Mouse (Mus musculus) CD4-positive, CD25-positive, alpha-beta regulatory T cell, adult 2 months (primary cell): ENCODE measurements around the gene Gart.

Experiments
- DNase-seq: peaks from one replicate; pipeline ENCODE4 v3.0.0-alpha.2; 2012; ENCODE audit warnings: low read depth, low spot score

Gene Gart

GRCm38 (mm10) chr16:91609501-91610245 lies 37.1 kb downstream of the Gart start:
- DNase-seq = no peak

DNA sequence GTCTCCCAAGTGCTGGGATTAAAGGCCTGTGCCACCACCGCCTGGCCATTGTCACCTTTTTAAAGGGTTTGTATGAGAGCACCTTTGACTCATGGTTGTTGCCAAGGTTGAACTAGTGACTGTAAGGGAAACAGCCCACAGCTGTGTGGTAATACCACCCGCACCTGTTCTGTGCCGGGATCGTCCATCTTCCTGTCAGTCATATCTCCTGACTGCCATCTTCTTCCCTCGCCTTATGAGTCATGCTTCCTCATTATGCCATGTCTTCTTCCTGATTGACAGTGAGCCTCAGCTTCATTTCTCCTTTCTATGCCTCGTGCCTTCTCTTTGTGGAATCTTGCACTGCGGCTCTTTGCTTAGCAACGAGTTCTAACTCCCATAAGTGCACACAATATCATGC lies 39.8 kb downstream of the Gart start:
- DNase-seq = no peak

DNA sequence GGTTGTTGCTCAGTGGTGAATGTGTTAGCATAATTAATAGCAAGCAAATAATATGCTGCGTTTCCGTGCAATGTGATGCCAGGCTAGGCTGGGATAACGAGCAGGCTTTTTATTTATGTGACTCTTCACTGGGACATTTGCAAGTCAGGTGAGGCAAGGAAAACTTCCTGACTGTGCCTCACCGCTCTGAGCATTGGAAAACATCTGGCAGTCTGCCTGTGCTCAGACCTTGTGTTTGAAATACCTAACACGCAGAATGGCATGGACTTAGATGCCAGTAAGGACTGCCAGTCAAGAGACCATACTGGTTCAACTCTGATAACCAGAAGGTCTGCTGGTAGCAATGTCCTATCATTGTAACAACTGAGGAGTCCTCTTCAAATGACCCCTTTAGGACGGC lies 41.6 kb downstream of the Gart start:
- DNase-seq = no peak

- no peak for DNase-seq
These were observed 45.1 kb downstream of the Gart start for GRCm38 (mm10) chr16:91601693-91602092.

- no peak for DNase-seq
These were observed 45.7 kb downstream of the Gart start for GRCm38 (mm10) chr16:91601081-91601480.

DNA sequence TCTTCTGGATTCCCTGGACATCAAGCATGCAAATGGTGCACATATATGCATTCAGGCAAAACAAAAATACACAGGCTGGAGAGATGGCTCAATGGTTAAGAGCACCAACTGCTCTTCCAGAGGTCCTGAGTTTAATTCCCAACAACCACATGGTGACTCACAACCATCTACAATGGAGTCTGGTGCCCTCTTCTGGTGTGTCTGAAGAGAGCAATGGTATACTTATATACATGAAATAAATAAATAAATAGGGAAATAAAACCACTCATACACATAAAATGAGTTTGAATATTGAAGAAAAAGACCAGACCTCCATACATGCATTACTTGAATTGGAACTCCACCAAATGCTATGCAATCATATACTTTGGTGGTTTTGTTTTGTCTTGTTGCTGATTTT lies 47.5 kb downstream of the Gart start:
- DNase-seq = no peak

DNA sequence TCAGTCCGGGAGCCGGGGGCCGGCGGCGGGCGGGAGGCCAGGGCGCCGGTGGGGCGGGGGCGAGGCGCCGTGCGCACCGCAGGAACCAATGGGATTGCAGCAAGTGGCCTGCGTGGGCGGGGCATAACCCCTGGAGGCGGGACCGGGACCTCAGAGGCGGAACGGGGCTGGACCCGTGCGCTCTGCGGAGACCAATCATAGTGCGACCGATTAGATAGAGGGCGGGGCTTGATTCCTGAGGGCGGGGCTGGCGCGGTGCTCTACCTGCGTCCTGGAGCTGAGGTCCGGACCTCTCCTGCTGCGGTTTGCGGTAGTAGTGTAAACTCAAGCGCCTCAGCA lies 49.1 kb downstream of the Gart start, which contains the start of gene Tmem50b:
Gene Tmem50b (minus strand): TSS at position 129 of the 339 bp plus-strand sequence.
- DNase-seq = peak; percentile 99

GRCm38 (mm10) chr16:91596779-91597671 lies 49.7 kb downstream of the Gart start:
- peak; percentile 65 for DNase-seq

DNA sequence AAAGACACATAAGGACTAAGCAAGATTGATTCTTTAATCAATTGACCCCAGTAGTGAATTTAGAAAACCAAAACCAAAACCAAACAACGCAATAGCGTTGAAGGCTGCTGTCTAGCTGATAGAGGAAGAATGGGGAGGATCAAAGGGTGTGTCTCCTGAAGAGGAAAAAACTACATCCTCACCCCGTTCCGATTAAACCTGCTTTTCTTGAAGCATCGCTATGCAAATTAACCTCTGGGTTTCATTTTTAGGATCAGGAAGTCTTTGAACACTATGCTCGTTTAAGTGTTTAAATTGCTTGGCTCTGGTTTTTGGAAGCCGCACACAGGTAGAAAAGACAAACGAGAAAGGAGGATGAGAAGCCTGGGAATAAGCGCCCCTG lies 50.4 kb downstream of the Gart start:
- peak; percentile 78 for DNase-seq

- DNase-seq = no peak
These were observed 51.7 kb downstream of the Gart start for GRCm38 (mm10) chr16:91595076-91595475.

GRCm38 (mm10) chr16:91593262-91593661 lies 53.5 kb downstream of the Gart start:
- peak; percentile 41 for DNase-seq

DNA sequence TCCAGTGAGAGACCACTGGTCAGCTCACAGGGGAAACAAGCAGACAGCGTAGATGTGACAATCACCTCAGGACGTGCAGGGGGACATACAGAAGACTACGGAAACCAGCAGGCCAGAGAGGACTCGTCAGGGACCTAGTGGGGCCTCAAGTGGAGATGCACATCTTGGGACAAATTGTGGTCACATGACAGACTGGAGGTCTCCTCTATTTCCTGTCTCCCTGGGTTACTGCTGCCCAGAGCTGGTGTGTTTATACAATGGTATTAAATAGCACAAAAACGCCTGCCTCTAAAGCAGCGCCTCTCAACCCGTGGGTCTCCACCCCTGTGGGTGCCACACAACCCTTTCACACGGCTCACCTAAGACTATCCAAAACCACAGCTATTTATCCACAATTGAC lies 54.6 kb downstream of the Gart start:
- no peak for DNase-seq

DNA sequence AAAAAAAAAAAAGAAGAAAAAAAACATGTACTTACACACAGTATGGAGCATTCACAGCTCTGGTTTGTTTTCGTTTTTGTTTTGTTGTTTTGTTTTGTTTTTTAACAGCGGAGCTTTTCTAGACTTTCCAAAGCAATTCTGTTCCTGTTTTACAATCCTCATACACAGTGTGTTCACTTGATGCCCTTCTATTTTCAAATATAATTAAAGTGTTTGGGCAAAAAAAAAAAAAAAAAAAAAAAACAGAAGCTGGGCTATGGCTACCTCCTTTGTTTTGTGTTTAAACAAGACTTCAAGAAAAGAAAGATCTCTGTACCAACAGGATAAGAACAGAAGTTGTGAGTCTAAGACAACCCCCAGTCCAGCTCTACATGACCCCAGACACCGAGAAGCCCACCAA lies 58.0 kb downstream of the Gart start:
- no peak for DNase-seq

DNA sequence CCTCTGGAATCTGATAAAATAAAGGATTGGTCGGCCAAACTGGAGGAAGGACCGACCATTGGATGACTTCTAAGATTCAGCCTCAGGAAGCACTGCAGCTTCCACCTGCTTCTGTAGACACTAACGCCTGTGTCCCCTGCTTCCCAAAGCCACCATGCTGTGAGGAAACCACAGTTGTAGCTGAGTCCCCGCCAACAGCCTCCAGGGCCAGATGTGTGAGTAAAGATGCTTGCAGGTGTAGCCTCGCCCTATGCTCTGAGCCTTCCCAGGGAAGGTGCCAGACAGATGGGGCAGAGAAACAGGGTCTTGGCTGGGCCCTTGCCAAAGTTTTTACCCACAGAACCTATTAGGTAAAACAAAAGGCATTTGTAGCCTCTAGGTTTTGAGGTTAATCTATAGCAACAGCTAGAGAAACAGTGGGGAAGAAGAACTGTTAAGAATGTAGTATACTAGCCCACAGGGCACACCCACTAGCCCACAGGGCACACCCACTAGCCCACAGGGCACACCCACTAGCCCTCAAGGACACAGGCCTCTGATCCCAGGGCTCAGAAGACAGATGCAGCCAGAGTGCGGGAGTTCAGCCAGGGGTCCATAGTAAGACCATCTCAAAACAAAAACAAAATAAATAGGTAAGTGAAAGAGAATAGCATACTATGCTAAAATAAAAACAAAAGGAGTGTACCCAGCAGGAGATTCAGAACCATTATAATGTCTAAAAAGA lies 58.9 kb downstream of the Gart start:
- no peak for DNase-seq

- DNase-seq = no peak
These were observed 60.5 kb downstream of the Gart start for GRCm38 (mm10) chr16:91586244-91586643.

GRCm38 (mm10) chr16:91585617-91586016 lies 61.1 kb downstream of the Gart start:
- DNase-seq = no peak

GRCm38 (mm10) chr16:91582307-91582706 lies 64.4 kb downstream of the Gart start:
- peak; percentile 72 for DNase-seq

DNA sequence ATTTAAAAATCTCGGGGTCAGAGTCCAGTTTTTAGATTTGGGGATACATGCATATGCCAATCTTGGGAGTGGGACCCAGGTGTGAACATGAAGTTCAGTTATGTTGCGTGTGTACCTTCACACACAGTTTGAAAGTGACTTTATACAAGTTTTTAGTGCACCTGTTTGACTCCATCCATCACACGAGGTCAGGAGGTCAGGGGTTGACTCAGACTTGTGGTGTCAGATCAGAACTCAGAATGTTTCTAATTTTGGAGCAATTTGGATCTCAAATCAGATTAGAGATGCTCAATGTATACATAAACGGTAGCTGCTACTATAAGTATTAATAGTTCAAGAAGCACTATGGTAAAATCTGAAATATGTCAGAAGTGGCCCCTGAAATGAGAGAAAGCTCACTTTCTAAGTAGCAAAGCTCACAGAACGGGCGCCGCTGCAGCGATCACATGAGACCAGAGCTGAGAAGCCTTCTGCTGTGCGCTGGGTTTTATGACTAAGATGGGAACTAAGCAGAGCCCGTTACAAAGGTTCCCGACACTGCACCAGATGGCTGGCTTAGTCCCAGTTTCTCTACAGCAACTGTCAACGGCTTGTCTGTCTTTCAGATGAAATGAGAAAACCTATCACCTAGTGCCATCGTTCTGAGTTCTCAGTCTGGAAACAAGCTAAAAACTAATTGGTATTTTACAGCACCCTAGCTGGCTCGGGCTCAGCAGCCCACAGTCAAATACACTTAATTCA lies 67.6 kb downstream of the Gart start:
- no peak for DNase-seq

DNA sequence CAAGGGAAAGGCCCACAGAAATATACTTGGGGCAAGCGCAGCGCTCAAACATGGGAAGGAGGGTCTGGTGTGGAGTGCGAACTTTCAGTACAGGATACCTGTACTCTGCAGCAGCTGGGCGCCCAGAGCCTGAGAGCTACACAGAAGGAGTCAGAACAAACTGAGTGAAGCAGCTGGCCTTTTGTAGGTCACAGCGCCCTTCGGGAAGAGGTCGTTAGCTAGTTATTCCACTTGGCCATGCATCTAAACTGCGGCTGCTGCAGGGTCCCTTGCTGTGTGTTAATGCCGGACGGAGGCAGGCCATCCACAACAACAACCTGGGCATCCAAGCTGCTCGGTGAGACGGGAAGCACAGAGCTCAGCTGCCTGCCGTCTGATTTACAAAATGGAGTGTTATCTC lies 71.6 kb downstream of the Gart start:
- no peak for DNase-seq
